Mouse (Mus musculus) testis, adult 2 months (tissue): ENCODE results near the gene Ppm1m.
"Not testable (repeated sequence)": the region's sequence is repeated elsewhere in the genome, so short reads cannot be mapped to it uniquely, and the experiment has no call there.

ENCODE experiments used
- CTCF ChIP-seq: fragments of 200-500 bp; IDR thresholded peaks from 2 replicates; pipeline ENCODE4 v1.5.1; 2012; ENCODE audit warnings: low read depth, mild to moderate bottlenecking, inconsistent platforms, low read length, moderate library complexity; ENCODE audit not compliant: control insufficient read depth, insufficient read depth, insufficient replicate concordance
- POLR2A ChIP-seq: fragments of 200-500 bp; IDR thresholded peaks from 2 replicates; pipeline ENCODE4 v1.6.1; 2012; ENCODE audit warnings: low read depth, mild to moderate bottlenecking, inconsistent platforms, low read length, moderate library complexity; ENCODE audit not compliant: control insufficient read depth

- not testable (repeated sequence) for TF ChIP-seq CTCF, POLR2A
Observed at GRCm38 (mm10) chr9:106169006-106169405, 30.5 kb downstream of the Ppm1m start.
